Mouse (Mus musculus) spleen, adult 2 months (tissue): ENCODE data around the gene Mtmr11. TPM values are rescaled to one million over a fixed set of nuclear protein-coding genes. Genes with fewer than 3 reads are reported as not detected.
"Not testable (repeated sequence)": the region's sequence is repeated elsewhere in the genome, so short reads cannot be mapped to it uniquely, and the experiment has no call there.

Experiments used
- DNase-seq, 2 experiments: peaks; one replicate each; pipeline versions ENCODE4 v3.0.0 to v3.0.0-alpha.2; 2012 to 2021; ENCODE audit warnings: low spot score in 2 of 2, low read depth in 1 of 2
- H3K27ac ChIP-seq: fragments of 200-500 bp; 2 replicates; pipeline ENCODE4 v1.5.1; 2012; ENCODE audit warnings: low read length, inconsistent platforms; ENCODE audit not compliant: insufficient read depth
- H3K27me3 ChIP-seq: fragments of 200-500 bp; 2 replicates; pipeline ENCODE4 v1.6.1; 2012; ENCODE audit warnings: mild to moderate bottlenecking, moderate library complexity, low read length, inconsistent platforms; ENCODE audit not compliant: control insufficient read depth, insufficient read depth
- H3K36me3 ChIP-seq: fragments of 200-500 bp; 2 replicates; pipeline ENCODE4 v1.6.1; 2012; ENCODE audit warnings: mild to moderate bottlenecking, low read length, inconsistent platforms; ENCODE audit not compliant: control insufficient read depth, insufficient read depth
- H3K4me1 ChIP-seq: fragments of 200-500 bp; 2 replicates; pipeline ENCODE4 v1.6.1; 2011; ENCODE audit warnings: inconsistent platforms; ENCODE audit not compliant: control insufficient read depth, insufficient read depth, insufficient read length
- H3K4me3 ChIP-seq: fragments of 200-500 bp; 2 replicates; pipeline ENCODE4 v1.5.1; 2011; ENCODE audit warnings: mild to moderate bottlenecking, inconsistent platforms; ENCODE audit not compliant: insufficient read depth, insufficient read length; ENCODE audit errors: extremely low read depth
- CTCF ChIP-seq: fragments of 200-500 bp; IDR thresholded peaks from 2 replicates; pipeline ENCODE4 v1.5.1; 2011; ENCODE audit warnings: mild to moderate bottlenecking, inconsistent platforms; ENCODE audit not compliant: insufficient read depth, insufficient read length, insufficient replicate concordance; ENCODE audit errors: extremely low read depth
- POLR2A ChIP-seq: fragments of 200-500 bp; IDR thresholded peaks from 2 replicates; pipeline ENCODE4 v1.6.1; 2011; ENCODE audit warnings: low read depth, low read length, inconsistent platforms
- WGBS: fragments of 180-500 bp; shearing (Covaris S2); methylation state at CpG from one replicate; pipeline ENCODE4 v1.1.7; 2018; 5-methylcytosine and 5-hydroxymethylcytosine counted together
- polyA plus RNA-seq: library from polyadenylated mRNA; depleted of rRNA; stranded (reverse); fragments of >200 nt; gene quantifications from 2 replicates; pipeline ENCODE4 v1.2.3, GENCODE M21; 2012

Mtmr11 gene
- polyA plus RNA-seq, 1 experiment: 2.7 TPM

- WGBS: 60% methylated on average over 10 of the region's 10 CpGs
- no peak for DNase-seq
- Histone ChIP-seq H3K4me1 (peaks cover 14% of the 10 kb centered on the region; the same call in 1 of the 2 replicates), H3K36me3 (peaks cover 6% of the 10 kb centered on the region), H3K27me3 (no peaks in the 10 kb centered on the region), H3K4me3 (no peak overlapping the region), H3K27ac (peak overlapping the region; percentile 13)
- TF ChIP-seq CTCF: no peak
- TF ChIP-seq POLR2A: no peak
Observed at GRCm38 (mm10) chr3:96170976-96171545, 9.3 kb downstream of the Mtmr11 start.

- Histone ChIP-seq H3K36me3 (peaks cover 8% of the 10 kb centered on the region), H3K27me3 (no peaks in the 10 kb centered on the region), H3K4me3 (peak overlapping the region; percentile 60), H3K27ac (peak overlapping the region; percentile 91), H3K4me1 (peaks cover 14% of the 10 kb centered on the region; the same call in 1 of the 2 replicates)
- DNase-seq: no peak
- 13% methylated on average over 18 of the region's 18 CpGs for WGBS
- TF ChIP-seq POLR2A (no peak), CTCF (no peak)
Observed at GRCm38 (mm10) chr3:96171583-96172196, 9.9 kb downstream of the Mtmr11 start.

GRCm38 (mm10) chr3:96172197-96173178, 10.7 kb downstream of the Mtmr11 start, which contains the start of gene Sf3b4:
TSS of gene Sf3b4 (plus strand) at chr3:96172332.
- Histone ChIP-seq H3K27ac (peak within 1 kb of the TSS; percentile 91), H3K27me3 (no peaks in the 10 kb centered on the region), H3K36me3 (peaks cover 9% of the 10 kb centered on the region), H3K4me3 (peak within 1 kb of the TSS; percentile 76), H3K4me1 (peaks cover 14% of the 10 kb centered on the region; the same call in 1 of the 2 replicates)
- peak; percentile 79 to 87 for DNase-seq
- WGBS: under 1% methylated on average over 58 of the region's 58 CpGs
- TF ChIP-seq CTCF (no peak), POLR2A (peak; percentile 65)

GRCm38 (mm10) chr3:96173185-96173584, 11.4 kb downstream of the Mtmr11 start:
- 42% methylated on average over 7 of the region's 7 CpGs for WGBS
- TF ChIP-seq CTCF (no peak), POLR2A (no peak)
- peaks cover 10% of the 10 kb centered on the region for H3K36me3 ChIP-seq
- H3K4me3 ChIP-seq: peak overlapping the region; percentile 76; the same call in 1 of the 2 replicates
- no peak overlapping the region for H3K27ac ChIP-seq
- no peak for DNase-seq
- peaks cover 14% of the 10 kb centered on the region; the same call in 1 of the 2 replicates for H3K4me1 ChIP-seq
- no peaks in the 10 kb centered on the region for H3K27me3 ChIP-seq

- Histone ChIP-seq H3K36me3 (peaks cover 12% of the 10 kb centered on the region), H3K4me1 (peaks cover 14% of the 10 kb centered on the region; the same call in 1 of the 2 replicates)
- not testable (repeated sequence) for DNase-seq, H3K27ac ChIP-seq, H3K27me3 ChIP-seq, H3K4me3 ChIP-seq
- WGBS: 93% methylated on average over 4 of the region's 4 CpGs
Observed at GRCm38 (mm10) chr3:96174042-96174441, 12.2 kb downstream of the Mtmr11 start.

GRCm38 (mm10) chr3:96175251-96175650, 13.4 kb downstream of the Mtmr11 start:
- Histone ChIP-seq H3K4me1 (peaks cover 14% of the 10 kb centered on the region; the same call in 1 of the 2 replicates), H3K27me3 (no peaks in the 10 kb centered on the region), H3K27ac (no peak overlapping the region), H3K36me3 (peaks cover 12% of the 10 kb centered on the region), H3K4me3 (no peak overlapping the region)
- 95% methylated on average over 6 of the region's 6 CpGs for WGBS
- TF ChIP-seq POLR2A: no peak
- TF ChIP-seq CTCF: no peak
- DNase-seq: no peak
